Mouse (Mus musculus) forebrain, postnatal 0 days (tissue): ENCODE measurements at regions not wholly inside any gene's neighbourhood (a gene's known extent, or its start where the extent isn't known, plus 50 kb on each side); places are given as distances from the start of the nearest gene placed in this dataset.

Source experiments
- ATAC-seq: fragments of 200-750 bp; cut with Nextera tagmentation; 2 replicates; pipeline ENCODE4 v1.8.0; 2017; ENCODE audit warnings: mild to moderate bottlenecking, moderate library complexity
- DNase-seq: peaks from one replicate; pipeline ENCODE4 v3.0.0-alpha.2; 2015
- H3K27ac ChIP-seq: fragments of 300-500 bp; sonication (generic); 2 replicates; pipeline ENCODE4 v1.5.1; 2014; ENCODE audit warnings: low read depth, mild to moderate bottlenecking, antibody characterized with exemption, low read length, moderate library complexity, mixed read lengths
- H3K27me3 ChIP-seq: fragments of 300-500 bp; sonication (generic); 2 replicates; pipeline ENCODE4 v1.6.1; 2014; ENCODE audit warnings: mild to moderate bottlenecking, low read length, mixed read lengths; ENCODE audit not compliant: insufficient read depth
- H3K36me3 ChIP-seq: fragments of 300-500 bp; sonication (generic); 2 replicates; pipeline ENCODE4 v1.6.1; 2014; ENCODE audit warnings: mild to moderate bottlenecking, moderate library complexity; ENCODE audit not compliant: insufficient read depth
- H3K4me1 ChIP-seq: fragments of 300-500 bp; sonication (generic); 2 replicates; pipeline ENCODE4 v1.6.1; 2014; ENCODE audit warnings: antibody characterized with exemption; ENCODE audit not compliant: insufficient read depth
- H3K4me2 ChIP-seq: fragments of 300-500 bp; sonication (generic); 2 replicates; pipeline ENCODE4 v1.6.1; 2014; ENCODE audit warnings: low read depth, mild to moderate bottlenecking, moderate library complexity
- H3K4me3 ChIP-seq: fragments of 300-500 bp; sonication (generic); 2 replicates; pipeline ENCODE4 v1.5.1; 2014; ENCODE audit warnings: low read depth, low read length, mixed read lengths
- H3K9ac ChIP-seq: fragments of 300-500 bp; sonication (generic); 2 replicates; pipeline ENCODE4 v1.6.1; 2014; ENCODE audit warnings: mild to moderate bottlenecking
- H3K9me3 ChIP-seq: fragments of 300-500 bp; sonication (generic); 2 replicates; pipeline ENCODE4 v1.6.1; 2016; ENCODE audit warnings: low read length
- CTCF ChIP-seq: sonication (generic); IDR thresholded peaks from 2 replicates; pipeline ENCODE4 v1.5.1; 2016; ENCODE audit warnings: antibody characterized with exemption, control low read depth, low read depth
- WGBS: fragments of 180-500 bp; shearing (Covaris S2); extraction: QIAGEN DNeasy Blood & Tissue Kit; methylation state at CpG from one replicate; pipeline ENCODE4 v1.1.7; 2014; 5-methylcytosine and 5-hydroxymethylcytosine counted together

DNA sequence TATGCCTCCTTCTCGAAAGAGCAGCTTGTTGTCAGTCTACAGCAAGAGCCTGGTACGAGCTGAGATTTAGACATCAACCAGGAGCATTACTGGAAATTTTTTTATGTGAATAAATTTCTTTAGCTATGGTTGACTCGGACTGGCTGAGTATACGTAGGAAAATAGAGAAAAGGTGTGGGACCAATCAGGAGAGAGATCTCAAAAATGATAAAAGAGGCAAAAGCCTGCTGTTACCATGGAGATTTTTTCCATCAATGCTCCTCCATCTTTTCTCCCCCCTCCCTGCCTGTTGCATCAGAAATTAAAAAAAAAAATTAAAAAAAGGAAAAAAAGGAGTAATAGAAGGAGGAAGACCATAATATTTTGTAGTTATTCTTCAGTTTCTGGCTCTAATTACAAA, 890.3 kb upstream of the Snrpn start:
- Histone ChIP-seq H3K4me3 (peak overlapping the region; percentile 25), H3K27me3 (no peaks in the 10 kb centered on the region), H3K36me3 (no peaks in the 10 kb centered on the region), H3K9ac (no peak overlapping the region), H3K4me1 (no peaks in the 10 kb centered on the region), H3K9me3 (no peaks in the 10 kb centered on the region), H3K4me2 (no peak overlapping the region), H3K27ac (no peak overlapping the region)
- 66% methylated on average over 4 of the region's 4 CpGs for WGBS
- peak; percentile 5 for DNase-seq
- no peak for TF ChIP-seq CTCF
- ATAC-seq = peak; percentile 73; the same call in 1 of the 2 replicates
